Mouse (Mus musculus) thymus, postnatal 36 days (tissue): ENCODE measurements around the gene Pecr.

ENCODE experiments used
- DNase-seq, 2 experiments: peaks; one replicate each; pipeline ENCODE4 v3.0.0; 2022; ENCODE audit warnings: mixed read lengths in 2 of 2

The Pecr gene

DNA sequence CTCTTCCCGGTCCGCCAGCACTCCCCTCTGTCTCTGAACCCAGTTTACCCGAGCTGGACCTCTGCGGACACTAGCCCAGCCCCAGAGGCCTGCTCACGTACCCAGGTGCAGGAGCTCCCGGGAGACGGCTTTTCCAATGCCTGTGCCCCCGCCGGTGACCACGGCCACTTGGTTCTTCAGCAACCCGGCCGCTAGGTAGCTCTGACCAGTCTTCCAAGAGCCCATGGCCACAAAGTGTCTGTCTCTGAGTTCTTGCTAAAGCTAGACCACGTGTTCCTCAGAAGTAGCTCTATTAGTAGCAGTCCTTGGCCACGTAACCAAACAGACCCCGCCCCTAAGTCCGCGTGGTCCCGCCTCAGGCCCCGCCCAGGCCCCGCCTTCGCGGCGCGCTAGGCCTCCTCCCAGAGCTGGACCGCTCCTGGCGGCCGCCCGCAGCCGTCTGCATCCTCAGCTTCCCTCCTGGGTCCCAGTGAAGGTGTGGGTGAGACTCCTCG, at the start of gene Pecr, which contains the start of gene Tmem169:
Pecr (minus strand) TSS at position 323 of the 494 bp plus-strand sequence.
Tmem169 (plus strand) TSS at position 378 of the 494 bp plus-strand sequence.
- peak; percentile 81 for DNase-seq

GRCm38 (mm10) chr1:72326162-72326821, 42.2 kb upstream of the Pecr start:
- DNase-seq = no peak

GRCm38 (mm10) chr1:72323248-72323647, 39.1 kb upstream of the Pecr start:
- DNase-seq = no peak

- DNase-seq = no peak
These were observed 36.6 kb upstream of the Pecr start for GRCm38 (mm10) chr1:72320759-72321158.

- DNase-seq = no peak
These were observed 32.8 kb upstream of the Pecr start for GRCm38 (mm10) chr1:72316901-72317300.

DNA sequence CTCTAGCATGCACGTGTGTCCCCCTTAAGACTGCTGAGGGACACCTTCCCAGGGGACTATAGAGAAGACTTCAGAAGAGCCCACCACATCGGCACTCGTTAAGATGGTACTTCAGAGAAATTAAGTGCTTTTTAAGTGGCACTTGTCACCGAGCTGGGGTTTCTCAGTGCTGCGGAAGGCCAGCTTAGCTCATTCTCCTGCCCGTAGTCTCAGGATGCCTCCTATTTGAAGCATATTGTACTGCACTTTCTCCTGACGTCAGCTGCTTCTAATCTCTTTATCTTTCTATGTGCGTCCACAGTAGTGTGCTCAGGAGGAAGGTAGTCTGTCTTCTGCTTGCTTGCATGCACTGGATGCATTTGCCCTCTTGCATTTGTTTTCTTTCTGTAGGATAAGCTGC, 32.3 kb upstream of the Pecr start:
- DNase-seq = no peak

- no peak for DNase-seq
These were observed 31.3 kb upstream of the Pecr start for GRCm38 (mm10) chr1:72315447-72315846.

- no peak for DNase-seq
These were observed 29.4 kb upstream of the Pecr start for GRCm38 (mm10) chr1:72313399-72314039.

GRCm38 (mm10) chr1:72312701-72313398, 28.7 kb upstream of the Pecr start:
- DNase-seq = no peak

DNA sequence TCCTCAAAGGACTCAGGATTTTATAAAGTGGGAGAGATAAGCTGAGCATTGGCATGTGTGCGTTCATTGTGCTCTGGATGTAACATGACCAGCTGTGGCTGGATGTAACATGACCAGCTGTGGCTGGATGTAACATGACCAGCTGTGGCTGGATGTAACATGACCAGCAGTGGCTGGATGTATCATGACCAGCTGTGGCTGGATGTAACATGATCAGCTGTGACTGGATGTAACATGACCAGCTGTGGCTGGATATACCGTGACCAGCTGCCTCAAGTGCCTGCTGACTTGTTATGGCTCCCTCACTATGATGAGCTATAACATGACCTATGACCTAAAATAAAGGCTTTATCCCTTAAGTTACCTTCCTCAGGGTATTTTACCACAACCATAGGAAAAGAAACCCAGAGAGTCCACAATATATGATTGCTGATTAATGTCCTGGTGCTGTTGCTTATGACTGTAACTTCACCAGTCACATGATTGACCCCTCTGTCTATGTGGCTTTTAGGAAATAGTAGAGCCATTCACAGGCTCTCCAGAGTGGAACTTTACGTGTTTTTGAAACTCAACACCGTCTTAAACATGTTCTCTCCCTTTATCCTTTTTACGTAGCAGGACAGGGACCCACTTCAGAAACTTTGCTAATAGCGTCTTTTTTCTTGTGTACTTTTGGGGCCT, 25.8 kb upstream of the Pecr start:
- DNase-seq = no peak

GRCm38 (mm10) chr1:72308919-72309318, 24.8 kb upstream of the Pecr start:
- DNase-seq = no peak

GRCm38 (mm10) chr1:72307317-72307798, 23.2 kb upstream of the Pecr start, which contains the start of gene Xrcc5:
Xrcc5 (plus strand) TSS chr1:72307421.
- peak; percentile 87 to 90 for DNase-seq

GRCm38 (mm10) chr1:72306679-72307181, 22.6 kb upstream of the Pecr start:
- DNase-seq = peak; percentile 44 to 52

GRCm38 (mm10) chr1:72306241-72306640, 22.1 kb upstream of the Pecr start:
- DNase-seq = no peak

DNA sequence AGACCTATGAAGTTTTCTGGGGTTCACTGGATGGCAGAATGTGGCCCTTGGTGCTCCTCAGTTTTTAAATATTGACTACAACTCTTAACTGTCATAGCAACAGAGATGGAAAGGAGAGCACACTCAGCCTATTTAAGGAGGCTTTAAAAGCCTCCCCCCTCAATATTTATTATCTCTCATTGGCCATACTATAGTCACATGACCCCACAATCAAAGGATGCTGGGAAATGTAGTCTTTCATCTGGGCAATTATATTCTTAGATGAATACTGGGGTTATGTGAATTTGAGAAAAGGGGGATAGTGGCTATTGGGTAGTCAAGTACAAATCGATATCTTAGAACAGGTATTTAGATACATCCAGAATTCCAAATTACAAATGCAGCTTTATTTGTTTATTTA, 17.7 kb upstream of the Pecr start:
- DNase-seq = no peak

- DNase-seq = no peak
These were observed 11.6 kb upstream of the Pecr start for GRCm38 (mm10) chr1:72295746-72296145.

DNA sequence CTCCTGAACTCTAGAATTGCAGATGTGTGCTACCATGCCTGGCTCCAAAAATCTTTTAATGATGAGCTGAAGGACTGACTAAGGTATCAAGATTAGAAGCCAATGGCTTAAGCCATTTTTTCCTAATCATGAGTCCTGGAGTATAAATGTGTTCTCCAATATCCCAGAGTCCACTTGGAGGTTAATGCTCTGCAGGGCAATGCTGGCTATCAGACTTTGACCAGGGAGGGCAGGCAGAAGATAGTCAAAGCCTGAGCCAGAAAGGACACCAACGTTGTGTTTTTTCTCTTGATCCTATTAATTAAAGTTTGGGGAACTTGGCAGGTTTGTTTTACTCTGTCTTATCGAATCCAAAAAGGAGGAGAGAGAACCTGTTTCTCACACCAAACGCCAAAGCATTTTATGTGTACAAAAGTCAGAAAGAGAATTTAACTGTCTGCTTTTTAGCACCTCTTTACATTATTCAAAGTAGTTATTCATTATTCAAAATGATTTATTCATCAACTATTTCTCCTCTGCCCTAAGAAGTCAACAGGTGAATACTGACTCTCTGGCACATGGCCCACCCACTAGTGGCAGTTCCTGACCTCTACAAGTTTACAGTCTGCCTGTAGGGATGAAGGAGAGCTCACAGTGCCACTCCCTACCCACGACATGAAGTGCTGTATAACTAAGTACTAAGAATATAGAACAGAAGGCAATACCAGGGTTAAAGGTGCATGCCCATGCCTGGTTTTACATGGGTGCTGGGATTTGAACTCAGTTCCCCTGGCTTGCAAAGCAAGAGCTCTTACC, 10.0 kb upstream of the Pecr start:
- no peak for DNase-seq

- DNase-seq = no peak
These were observed 7.8 kb upstream of the Pecr start for GRCm38 (mm10) chr1:72291925-72292324.

DNA sequence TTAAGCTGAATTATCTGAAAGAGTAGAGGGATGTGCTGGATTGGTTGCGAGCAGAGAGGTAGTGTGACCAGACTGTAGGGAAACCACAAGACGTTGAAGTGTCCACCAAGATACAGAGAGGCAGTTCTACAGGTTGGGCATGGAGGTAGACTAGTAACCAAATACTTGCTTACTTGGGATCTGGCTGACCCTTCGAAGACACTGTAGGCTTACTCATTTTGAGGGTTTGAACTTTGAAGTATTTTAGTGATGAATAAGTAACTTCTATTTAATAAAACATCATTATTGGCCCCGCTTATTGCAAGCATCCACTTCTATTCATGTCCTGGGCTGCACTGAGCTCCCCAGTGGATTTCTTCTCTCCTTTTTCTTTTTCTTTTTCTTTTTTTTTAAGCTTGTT, 7.3 kb upstream of the Pecr start:
- no peak for DNase-seq

- no peak for DNase-seq
These were observed 6.8 kb upstream of the Pecr start for GRCm38 (mm10) chr1:72290896-72291295.

DNA sequence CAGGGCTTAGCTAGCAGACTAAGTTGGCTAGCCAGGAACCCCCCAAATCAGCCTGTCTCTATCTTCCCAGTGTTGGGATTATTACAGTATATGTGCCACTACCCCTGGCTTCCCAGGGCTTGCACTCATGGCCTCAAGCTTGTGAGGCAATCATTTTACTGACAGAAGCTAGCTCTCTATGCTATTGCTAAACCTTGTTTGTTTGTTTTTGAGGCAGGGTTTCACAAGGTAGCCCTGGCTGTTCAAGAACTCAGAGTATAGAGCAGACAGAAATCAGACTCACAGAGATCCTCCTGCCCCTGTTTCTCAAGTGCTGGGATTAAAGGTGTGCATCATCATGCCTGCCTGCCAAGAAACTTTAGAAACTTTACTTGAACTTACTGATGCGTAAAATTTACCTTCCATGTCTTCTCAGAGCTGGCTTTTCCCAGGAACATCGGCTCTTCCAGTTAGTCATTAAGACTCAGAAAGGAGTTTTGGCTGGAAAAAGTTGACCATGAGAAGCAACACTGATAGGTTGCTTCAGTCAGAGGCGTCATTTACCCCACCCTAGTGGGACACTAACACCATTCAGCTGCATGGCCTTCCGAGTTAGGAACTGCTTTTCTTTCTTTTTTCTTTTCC, 4.5 kb upstream of the Pecr start:
- DNase-seq = no peak
